Mouse (Mus musculus) thymus, adult 2 months (tissue): ENCODE results near the gene Tubgcp2.

Experiments
- CTCF ChIP-seq: fragments of 200-500 bp; IDR thresholded peaks from 2 replicates; pipeline ENCODE4 v1.5.1; 2012; ENCODE audit warnings: mild to moderate bottlenecking, control low read depth, low read length, moderate library complexity, borderline replicate concordance; ENCODE audit not compliant: control insufficient read depth, poor library complexity, insufficient read depth; ENCODE audit errors: extremely low read depth
- POLR2A ChIP-seq: fragments of 200-500 bp; IDR thresholded peaks from 2 replicates; pipeline ENCODE4 v1.6.1; 2012; ENCODE audit warnings: mild to moderate bottlenecking, low read length, control low read depth, moderate library complexity; ENCODE audit not compliant: control insufficient read depth, poor library complexity, insufficient read depth; ENCODE audit errors: extremely low read depth

DNA sequence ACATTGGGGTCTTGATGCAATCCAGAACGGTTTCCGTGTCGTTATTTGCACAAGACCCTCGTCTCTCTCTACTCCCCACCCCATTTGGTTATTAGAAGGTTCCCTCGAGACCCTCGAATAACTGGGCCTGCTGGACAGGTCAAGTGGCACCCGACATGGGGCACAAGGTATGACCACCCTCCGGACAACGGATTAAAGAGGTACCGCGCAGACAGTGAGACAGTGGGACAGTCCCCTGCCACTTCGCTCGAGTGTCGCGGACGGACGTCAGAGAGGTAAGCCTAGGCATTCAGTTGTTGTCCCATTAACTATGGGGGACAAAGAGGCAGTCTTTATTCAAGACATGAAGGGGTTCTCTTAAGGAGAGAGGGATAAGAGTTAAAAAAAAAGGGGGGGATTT lies 25.1 kb downstream of the Tubgcp2 start:
- TF ChIP-seq POLR2A, result no peak
- no peak for TF ChIP-seq CTCF
